Mouse (Mus musculus) cerebellum, postnatal 10 days (tissue): ENCODE data around the gene Ptpn4.

ENCODE experiments used
- DNase-seq, 2 experiments: peaks; one replicate each; pipeline ENCODE4 v3.0.0; 2021; ENCODE audit warnings: mixed read lengths in 2 of 2

Ptpn4 gene

DNA sequence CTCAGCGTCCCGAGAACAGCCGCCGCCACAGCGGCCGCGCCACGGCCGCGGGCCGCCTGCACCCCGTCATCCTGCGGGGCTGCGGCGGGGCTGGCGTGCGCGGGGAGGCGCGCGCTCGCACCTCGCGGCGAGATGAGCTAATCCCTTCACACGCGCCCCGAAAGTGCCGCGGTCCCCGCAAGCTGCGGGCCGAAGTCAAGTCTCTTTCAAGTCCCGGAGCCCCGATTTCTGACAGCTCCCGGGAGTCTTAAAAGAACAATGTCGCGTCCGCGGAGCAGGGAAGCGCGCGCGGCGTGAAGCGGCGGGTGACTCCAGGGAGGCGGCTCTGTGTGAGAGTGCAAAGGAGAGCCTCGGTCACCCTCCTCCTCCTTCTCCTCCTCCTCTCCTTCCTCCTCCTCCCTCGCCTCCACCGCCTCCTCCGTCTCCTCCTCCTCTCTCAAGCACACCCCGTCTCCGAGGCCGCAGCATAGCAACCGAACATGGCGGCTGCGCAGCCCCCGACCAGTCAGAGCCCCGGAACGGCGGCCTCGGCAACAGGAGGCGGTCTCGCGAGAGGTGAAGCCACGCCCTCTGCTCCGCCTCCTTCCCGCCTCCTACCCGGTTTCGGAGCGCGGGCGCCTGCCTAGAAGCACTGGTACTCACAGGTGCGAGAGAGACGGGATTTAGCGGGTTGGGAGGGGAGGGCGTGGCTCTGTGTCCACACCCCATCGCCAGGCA is at the start of gene Ptpn4:
Gene Ptpn4, minus strand, starts transcription at position 579 of the 717 bp plus-strand sequence.
- peak; percentile 99 for DNase-seq

DNA sequence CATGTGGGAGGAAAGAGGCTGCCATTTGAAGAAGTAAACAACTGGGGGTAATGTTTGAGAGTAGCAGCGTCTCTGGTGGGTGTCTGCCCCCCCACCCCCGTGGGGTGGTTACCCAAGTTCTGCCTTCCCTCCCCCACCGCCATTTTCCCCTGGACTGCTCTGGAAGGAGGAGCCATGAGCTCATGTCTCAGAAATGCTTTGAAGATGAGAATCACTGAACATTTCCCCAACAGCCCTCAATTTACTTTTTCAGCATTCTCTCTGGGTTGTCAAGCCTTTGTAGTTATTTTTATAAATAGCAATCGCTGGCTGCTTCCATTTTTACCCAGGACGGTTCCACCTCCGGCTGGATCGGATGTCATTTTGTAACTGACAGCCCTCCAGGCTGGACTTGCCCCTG is 48.9 kb upstream of the Ptpn4 start:
- no peak for DNase-seq

DNA sequence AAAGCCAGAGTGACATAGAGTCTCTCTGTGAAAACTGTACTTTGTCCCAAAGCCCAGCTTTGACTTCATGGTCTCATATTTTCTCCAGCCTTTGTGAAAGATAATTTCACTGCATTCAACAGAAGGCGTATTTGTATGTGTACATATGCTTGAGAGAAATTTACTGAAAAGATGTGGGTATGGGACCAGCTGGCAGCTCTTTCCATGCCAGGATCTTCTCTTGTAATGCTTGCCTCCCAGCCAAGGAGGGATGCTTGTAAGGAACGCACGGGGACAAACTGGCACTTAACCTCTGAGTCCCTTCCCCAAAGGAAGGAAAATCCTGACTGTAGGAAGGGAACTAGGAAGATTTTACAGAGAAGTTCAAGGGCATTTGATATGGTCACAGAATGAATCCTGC is 46.9 kb upstream of the Ptpn4 start:
- peak; percentile 77 for DNase-seq

DNA sequence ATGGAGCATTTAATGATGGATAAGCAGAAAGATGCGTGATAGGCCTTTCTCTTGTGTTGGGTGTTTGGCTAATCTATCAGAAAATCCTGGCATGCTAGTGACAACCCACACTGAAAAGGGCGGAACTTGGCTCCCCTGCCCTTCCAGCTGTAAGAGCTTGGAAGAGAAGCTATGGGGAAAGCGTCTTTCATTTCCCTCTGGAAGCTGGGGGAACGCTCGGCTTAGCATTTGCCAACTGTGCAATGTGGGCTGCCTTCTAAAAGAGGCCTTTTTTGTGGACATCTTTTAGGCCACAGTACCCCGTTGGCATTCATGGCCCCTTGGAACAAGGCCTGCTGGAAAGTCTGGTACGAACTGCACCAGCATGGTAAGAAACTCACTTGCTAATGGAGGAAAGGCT is 41.5 kb upstream of the Ptpn4 start:
- peak; percentile 74 to 87 for DNase-seq

DNA sequence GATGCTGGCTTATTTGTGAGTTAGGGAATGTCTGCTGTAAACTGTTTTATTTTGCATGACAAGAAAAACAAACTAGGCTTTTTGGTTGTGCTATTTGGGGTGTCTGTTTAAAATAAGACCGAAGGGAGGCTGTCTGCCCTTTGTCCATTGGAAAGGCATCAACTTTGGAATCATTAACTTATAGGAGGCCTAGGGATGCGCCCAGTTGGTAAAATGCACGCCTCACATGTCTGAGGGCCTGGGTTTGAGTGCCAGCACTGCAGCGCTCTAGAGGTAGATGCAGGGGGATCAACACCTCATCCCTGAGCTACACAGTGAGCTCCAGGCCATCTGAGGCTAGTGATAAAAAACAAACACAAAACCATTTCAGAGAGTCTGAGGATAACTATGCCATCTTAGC is 40.1 kb upstream of the Ptpn4 start:
- DNase-seq: no peak

DNA sequence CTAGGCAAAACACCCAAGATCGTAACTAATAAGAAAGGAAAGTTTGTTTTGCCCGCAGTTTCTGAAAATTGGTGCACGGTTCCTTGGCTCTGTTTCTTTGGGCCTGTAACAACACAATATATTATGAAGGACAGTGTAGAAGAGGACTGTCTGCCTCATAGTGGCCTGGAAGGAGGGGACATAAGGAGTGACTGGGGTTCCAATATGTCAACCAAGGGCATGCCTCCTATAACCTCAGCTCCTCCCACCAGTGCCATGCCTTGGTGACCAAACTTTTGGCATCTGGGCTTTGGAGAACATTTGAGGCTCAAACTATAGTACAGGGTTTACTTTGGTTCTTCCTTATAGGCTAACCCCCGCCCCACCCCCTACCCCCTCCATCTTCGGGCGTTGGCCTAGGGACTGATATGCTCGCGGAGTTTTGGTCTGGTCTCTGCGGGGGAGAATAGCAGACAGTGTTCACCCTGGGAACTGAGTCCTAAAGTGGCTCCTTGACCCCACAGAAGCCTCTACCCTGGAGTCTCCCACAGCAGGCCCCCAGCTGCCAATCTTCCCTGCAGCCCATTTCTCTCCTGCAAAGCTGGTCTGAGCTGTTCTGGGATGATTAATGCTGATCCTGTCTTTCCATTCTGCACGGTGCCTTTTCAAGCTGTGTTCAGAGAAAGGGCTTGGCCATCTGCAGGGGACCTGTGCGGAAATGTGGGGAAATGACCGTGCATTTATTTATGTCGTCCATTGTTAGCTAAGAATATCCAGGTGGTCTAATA is 31.2 kb upstream of the Ptpn4 start:
- no peak for DNase-seq

DNA sequence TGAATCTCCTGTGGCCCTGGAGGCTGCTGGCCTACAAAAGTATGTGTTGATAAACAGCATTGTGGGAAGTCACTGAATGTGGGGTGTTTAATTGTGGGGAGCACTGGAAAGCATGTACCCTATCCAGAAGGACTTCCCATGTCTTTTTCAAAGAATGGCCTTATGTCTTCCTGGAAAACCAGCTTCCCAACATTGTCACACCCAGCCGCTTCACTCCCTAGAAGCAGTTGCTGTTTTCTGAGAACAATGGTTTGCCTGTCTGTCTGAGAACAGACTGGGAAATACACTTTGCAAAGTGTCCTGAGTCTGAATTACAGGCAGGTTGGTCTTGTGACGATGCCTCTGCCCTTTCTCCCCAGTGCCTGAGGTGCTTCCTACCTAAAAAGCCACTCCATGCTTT is 29.9 kb upstream of the Ptpn4 start:
- no peak for DNase-seq

DNA sequence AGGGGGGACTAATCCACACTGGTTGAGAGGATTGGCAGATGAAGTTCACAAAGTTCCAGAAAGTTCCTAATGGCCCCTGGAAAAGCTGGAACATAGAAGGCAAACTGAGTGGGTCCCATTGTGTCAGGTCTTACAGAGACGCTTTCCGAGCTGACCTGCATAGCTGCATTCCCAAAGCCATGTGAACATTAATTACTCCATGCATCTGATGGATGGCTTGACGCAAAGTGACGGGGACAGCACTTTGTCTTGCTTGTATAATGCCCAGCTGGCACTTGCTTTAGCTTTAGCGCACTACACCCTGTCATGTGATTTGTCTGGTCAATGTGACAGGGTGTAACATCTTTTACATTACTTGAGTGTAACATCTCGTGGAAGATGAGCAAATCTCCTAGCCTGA is 27.9 kb upstream of the Ptpn4 start:
- no peak for DNase-seq

DNA sequence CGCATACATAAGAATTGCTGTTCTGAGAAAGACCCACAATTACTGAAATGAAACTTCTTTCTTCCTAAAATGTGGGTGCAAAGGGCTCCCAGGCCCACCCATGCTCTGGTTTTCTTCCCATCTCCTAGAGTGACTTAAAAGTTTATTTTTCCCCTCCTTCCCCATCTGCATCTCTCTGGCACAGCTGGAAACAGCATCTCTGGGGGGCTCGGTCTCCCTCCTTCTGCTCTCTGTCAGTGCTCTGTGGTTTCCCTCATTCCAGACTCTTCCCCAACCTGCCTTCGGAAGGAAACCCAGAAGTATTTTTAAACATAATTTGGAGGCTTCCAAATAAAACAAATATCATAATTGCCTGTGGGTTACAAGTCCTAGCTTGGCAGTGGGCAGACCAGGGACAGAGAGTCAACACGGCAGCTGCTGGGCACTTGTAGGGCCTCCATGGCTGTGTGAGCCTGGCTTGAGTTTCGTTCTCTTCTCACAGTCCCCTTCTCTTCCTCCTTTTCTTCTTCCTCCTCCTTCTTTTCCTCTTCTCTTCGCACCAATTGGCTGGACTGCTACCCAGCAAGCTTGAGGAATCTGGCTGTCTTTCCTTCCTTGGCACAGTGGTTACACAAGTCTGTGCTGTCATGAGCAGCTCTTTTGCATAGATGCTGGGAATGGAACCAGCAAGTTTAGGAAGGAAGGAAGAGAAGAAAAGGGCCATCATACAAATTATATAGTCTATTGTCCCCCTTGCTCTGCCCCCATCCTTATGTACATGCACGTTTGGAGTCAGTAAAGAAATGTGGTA is 26.3 kb upstream of the Ptpn4 start:
- peak; percentile 30 to 62 for DNase-seq

DNA sequence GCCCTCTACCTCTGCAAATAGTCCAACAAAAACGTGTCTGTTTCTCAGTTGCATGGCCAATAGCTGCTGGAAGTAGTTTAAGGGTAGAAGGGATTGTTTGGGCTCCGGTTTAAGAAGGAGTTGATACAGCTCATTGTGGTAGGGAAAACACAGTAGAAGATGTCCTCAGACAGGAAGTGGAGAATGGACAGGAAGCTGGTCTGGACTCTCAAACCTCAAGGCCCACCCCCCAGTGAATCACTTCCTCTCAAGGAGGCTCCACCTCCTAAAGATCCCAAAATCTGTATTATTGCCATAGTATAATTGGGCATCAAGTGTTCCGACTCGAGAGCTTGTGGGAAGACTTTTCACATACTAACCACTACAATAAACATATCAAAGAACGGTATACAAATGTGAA is 22.2 kb upstream of the Ptpn4 start:
- DNase-seq: no peak

DNA sequence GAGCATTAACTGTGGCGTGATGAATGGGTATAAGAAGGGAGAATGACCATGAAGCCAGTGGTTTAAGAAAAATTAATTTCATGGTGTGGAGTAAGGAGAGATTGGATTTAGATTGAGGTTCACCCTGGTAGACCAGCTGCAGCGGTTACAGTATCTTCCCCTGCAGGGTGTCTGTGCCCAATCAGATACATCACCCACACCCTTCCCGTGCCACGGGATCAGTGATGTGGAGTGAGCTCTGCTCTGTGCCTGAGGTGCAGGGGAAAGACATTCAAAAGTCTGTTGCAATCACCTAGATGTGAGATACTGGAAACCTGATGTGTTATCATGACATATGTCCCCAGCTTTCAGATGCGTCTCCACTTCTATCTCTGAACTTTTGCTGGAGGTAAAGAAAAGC is 15.6 kb upstream of the Ptpn4 start:
- DNase-seq: no peak

DNA sequence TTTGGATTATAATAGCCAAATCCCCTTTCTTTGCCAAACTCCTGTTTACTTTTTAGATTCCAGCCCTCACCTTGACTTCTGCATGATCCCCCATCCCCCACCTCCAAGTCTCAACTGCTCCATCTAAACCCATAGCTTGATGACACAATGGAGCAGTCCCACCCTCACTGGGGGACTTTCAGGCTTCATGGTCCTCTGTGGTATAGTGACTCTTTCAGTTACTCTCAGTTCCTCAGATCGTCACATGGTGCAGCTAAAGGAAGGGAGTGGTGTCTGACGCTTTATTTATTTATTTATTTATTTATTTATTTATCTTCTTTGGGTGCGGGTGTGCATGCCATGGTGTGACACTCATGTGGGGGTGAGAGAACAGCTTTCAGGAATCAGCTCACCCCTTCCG is 14.9 kb upstream of the Ptpn4 start:
- DNase-seq: no peak

DNA sequence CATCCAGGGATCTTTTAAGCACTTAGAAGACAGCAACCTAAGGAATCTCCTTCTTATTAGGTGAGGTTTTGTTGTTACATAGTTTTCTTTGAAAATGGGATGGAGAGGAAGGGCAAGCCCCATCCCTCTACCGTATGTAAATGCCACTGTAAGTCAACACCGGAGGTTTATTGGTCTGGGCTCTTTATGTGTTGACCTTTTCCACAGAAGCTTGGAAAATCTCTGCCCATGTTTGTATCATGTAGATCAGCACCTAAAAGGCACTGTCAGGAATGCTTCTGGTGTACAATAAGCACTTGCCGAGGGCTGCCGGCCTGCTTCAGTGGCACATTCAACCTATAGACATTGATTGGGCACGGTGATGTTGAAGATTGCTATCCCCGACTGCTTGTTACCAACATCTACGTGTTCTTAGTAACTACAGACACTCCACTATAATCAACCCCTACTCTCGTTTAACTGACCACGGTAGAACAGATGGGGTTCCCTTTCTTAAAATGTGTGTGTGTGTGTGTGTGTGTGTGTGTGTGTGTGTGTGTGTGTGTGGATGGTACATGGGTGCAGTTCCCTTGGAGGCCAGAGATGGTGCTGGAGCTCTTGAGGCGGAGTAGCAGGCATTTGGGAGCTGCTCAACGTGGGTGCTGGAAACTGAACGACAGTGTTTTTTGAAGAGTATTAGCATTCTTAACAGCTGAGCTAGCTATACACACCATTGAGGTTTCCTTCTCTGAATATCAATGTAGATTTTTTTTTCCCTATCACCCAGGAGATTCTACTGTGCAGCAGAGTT is 11.9 kb upstream of the Ptpn4 start:
- no peak for DNase-seq

DNA sequence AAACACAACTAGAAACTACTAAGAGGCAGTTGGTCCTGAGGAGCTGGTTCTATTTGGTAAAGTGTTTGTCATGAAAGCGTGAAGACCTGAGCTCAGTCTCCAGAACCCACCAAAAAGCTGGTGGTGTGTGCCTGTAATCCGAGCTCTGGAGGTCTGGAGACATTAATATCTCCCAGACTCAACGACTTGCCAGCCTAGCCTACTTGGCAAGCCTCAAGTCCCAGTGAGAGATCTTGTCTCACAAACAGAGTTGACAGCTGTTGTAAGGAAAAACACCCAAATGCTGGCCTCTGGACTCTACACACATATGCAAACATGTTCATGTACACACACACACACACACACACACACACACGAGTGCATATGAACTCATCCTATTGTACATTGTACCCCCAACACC is 7.9 kb upstream of the Ptpn4 start:
- DNase-seq: no peak

DNA sequence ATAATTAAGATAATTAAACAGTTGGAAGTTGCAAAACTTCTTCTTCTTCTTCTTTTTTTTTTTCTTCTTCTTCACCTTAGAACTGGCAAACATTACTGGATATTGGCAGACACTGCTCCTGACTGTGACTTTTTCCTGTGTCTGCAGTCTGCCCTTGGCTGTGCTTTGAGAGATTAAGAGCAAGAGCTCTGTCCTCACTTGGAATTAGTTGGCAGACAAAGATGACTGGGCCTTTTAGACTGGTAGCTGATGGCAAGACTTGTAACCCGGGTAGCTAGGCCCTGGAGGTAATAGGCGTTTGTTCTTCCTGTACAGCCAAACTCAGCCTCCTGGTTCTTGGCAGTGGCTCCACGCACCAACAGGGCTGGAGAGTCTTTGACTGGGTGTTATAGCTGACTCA is 5.7 kb upstream of the Ptpn4 start:
- DNase-seq: no peak

DNA sequence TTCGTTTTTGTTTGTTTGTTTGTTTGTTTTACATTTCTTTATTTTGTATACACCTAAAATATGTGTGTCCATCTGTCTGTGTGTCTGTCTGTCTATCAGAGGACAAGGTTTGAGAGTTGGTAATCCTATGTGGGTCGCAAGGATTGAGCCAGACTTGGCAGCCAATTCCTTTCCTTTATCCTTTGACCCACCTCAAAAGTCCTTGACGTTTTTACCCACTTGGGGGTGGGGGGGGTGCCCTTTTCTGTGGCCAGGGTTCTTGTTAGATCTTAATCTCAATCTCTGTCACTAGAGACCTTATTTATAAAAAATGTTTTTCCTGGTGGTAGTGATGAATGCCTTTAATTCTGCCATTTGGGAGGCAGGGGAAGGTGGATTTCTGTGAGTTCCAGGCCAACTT is 828 bp upstream of the Ptpn4 start:
- peak; percentile 30 to 34 for DNase-seq

DNA sequence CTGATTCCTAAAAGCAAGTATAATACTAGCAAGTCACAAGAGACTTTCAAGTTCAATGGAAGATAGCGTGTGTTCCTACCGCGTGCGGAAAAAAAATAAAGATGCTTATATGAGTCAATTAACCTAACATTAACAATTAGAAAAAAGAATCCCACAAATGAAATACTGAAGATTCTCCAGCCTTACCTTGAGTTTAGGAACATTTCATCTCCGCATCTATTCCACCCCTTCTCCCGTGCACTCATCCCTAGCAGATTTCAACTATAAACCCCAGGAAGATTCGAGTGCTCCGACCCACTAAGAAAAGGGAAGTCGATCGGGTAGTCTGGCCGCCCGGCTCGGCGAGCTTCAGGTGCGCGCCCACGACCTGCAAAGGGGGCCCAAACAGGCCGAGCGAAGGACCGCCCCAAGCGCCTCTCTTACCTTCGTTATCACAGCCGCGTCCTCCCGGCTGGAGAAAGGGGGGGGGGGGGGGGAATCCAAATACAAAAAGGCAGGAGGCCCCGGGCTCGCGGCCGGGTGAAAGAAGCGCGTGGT is 866 bp downstream of the Ptpn4 start:
- DNase-seq: peak in 1 of 2 experiments; percentile 9

DNA sequence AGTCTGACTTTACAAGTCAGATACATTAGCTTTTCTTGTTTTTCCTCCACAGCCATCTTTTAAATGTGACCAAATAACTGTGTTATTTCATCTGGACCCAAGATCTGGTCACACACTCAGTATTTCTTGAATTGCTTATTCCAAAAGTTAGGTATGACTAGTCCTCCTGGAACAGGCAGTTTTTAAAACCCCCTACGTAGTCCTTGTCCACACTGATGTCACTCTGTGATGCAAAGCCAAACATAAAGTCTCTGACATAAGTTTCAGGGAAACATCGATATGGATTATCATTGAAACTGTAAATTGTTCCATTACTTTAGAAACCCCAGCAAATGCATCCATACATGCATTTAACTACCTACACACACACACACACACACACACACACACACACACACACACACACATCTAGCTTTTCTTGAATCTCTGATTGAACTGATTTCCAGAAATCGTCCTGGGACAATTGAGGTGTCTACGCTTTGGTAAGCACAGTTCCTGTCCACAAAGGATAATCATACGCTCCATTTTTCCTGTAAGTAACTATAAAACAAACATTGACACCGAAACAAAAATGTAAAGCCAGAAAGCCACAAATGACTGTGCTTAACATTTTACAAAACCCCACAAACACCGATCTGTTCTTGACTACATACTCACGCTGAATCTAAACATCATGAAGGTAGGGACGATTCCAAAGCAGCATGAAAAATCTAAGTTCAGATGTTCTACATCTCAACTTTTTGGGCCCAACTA is 1.5 kb downstream of the Ptpn4 start:
- peak in 1 of 2 experiments; percentile 17 for DNase-seq

DNA sequence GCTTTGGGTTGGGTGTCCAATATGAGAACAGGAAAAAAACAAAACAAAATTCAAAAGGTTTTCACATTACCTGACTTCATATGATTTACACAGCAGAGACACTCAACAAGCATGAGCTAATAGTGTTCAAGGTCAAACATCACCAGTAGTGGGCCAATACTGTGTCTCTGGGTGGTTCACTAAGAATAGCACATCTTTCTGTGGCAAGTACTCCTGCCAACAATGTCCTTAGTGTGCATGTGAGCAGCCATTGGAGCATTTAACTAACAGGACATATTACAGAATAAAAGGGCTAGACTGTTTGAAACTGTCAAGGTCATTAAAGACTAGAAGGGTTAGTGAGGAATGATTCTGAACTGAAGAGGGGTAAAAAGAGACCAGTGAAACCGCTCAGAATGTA is 9.3 kb downstream of the Ptpn4 start:
- DNase-seq: no peak

DNA sequence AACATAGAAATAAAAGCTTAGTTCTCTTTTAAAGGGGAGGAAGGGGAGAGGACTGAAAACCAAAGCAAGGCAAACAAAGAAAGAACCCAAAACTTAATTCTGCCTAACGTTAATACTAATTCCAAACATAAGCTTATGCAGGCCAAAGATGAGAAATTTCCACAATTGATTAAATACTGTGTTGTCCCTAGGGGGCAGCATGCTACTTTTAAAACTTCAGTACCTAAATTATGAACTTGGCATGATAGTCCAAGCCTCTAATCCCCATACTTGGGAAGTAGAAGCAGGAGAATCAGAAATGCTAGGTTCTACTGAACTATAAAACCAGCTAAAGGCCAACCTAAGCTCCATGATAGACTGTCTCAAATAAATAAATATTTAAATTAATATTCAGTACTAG is 18.7 kb downstream of the Ptpn4 start:
- peak; percentile 49 to 54 for DNase-seq

DNA sequence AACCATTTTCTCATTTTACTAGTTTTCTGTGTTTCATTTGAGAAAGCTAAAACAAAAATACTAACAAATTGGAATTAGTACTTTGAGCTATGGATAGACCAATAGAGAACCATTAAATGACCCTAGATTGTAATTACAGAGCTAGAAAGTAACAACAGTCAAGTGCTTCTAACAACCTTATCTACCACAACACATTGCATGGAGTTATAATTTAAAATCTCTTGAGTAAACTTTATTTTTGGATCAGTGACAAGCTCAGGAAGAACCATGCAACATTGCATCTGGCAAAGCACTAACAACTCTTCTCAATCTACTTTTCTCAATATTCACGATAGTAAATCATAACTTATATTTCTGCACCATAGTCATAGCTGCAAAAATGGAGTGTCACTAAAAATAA is 29.7 kb downstream of the Ptpn4 start:
- no peak for DNase-seq

DNA sequence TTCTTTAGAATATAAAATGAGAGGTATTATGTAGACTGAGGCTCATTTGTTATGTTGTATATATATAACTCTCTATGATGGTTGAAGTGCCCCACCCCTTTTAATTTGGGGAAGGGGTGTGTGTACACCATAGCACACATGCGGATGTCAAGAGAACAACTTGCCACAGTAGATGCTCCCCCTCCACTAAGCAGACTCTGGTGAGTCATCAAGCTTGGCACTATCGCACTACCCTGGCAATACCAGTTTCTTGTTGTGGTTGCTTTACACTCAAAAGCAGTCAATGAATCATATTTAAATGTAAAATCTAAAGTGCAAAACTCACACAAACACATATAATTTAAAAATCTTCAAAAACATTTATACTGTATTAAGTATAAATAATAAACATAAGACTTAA is 31.4 kb downstream of the Ptpn4 start:
- DNase-seq: no peak
